Mouse (Mus musculus) thymus, adult 2 months (tissue): ENCODE measurements around the gene Gpr137.

Experiments used
- CTCF ChIP-seq: fragments of 200-500 bp; IDR thresholded peaks from 2 replicates; pipeline ENCODE4 v1.5.1; 2012; ENCODE audit warnings: mild to moderate bottlenecking, control low read depth, low read length, moderate library complexity, borderline replicate concordance; ENCODE audit not compliant: control insufficient read depth, poor library complexity, insufficient read depth; ENCODE audit errors: extremely low read depth
- POLR2A ChIP-seq: fragments of 200-500 bp; IDR thresholded peaks from 2 replicates; pipeline ENCODE4 v1.6.1; 2012; ENCODE audit warnings: mild to moderate bottlenecking, low read length, control low read depth, moderate library complexity; ENCODE audit not compliant: control insufficient read depth, poor library complexity, insufficient read depth; ENCODE audit errors: extremely low read depth

GRCm38 (mm10) chr19:6969665-6970381 is 27.5 kb upstream of the Gpr137 start:
- TF ChIP-seq CTCF (peak; percentile 94), POLR2A (no peak)
